Mouse (Mus musculus) lung, adult 2 months (tissue): ENCODE results near the gene Wdfy1.

ENCODE experiments used
- CTCF ChIP-seq: fragments of 200-500 bp; IDR thresholded peaks from 2 replicates; pipeline ENCODE4 v1.5.1; 2011; ENCODE audit warnings: mild to moderate bottlenecking, low read length, control low read depth; ENCODE audit not compliant: insufficient read depth
- POLR2A ChIP-seq: fragments of 200-500 bp; IDR thresholded peaks from 2 replicates; pipeline ENCODE4 v1.6.1; 2011; ENCODE audit warnings: low read depth, mild to moderate bottlenecking, control low read depth, low read length, borderline replicate concordance; ENCODE audit errors: extremely low read depth

DNA sequence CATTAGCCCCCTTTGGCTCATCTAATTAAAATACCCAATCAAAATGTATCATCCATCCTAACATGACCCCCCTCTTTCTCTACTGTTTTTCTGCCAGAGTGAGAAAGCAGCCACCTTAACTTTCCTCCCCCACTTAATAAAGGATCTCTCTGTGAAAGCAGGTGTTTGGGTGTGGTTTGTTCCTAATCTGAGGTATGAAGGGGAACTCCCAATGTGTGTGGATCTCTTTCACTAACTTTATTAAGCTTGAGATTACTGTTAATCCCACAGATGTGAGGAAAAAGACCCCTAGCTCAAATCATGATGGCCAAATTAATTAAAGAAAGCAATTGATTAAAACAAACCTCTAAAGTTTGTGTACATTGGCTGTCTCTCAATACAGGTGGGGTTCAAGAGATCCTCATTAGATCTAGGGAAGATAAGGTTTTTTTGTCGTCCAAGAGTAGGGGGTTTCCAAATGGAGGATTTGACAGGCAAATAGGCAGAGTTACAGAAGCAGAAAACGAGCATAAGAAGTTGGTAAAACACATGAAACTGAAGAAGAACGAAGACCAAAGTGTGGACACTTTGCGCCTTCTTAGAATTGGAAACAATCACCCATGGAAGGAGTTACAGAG lies 1.7 kb downstream of the Wdfy1 start:
- TF ChIP-seq CTCF: no peak
- TF ChIP-seq POLR2A: no peak
